Mouse (Mus musculus): ENCODE measurements around the gene Dgat2. TPM values are rescaled to one million over a fixed set of nuclear protein-coding genes. Genes with fewer than 3 reads are reported as not detected.
A peak's percentile ranks its signal among the peaks of the same experiment; 100 is the strongest.

Gene Dgat2
- polyA plus RNA-seq, 1 experiment = 234 TPM

DNA sequence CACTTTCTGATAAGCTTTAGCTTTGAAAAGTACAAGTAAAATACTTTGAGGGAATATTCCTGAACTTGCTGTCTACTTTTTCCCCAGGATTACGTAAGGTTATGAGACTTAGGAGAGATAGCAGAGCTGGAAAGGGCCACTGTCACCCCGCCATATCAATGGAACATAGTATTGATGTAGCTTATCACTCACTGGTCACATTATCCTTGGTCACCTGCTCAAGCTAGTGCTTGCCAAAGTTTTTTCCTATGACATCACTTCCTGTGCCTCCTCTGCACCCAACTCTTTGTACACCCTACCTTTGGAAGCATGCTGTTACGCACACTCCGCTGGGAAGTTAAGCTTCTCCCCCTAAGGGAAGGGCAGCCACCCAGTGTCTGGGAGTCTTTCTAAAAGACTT, 26.2 kb upstream of the Dgat2 start:
- H3K36me3 ChIP-seq (ENCODE audit: control insufficient read depth, insufficient read depth, low read length) = no peaks in the 10 kb centered on the region
- no peak overlapping the region for H3K27ac ChIP-seq (ENCODE audit: insufficient read depth, low read depth, low read length)
- H3K4me3 ChIP-seq (ENCODE audit: low read depth, low read length) = no peak overlapping the region
- 57% methylated on average over 4 of the region's 4 CpGs for WGBS
- H3K27me3 ChIP-seq (ENCODE audit: control insufficient read depth, insufficient read depth, low read length) = no peaks in the 10 kb centered on the region
- H3K4me1 ChIP-seq (ENCODE audit: control insufficient read depth, insufficient read depth, insufficient read length, low read length) = peaks cover 1% of the 10 kb centered on the region; the same call in 1 of the 2 replicates
- TF ChIP-seq CTCF (IDR thresholded peaks at IDR 0.05; ENCODE audit: extremely low read depth, insufficient read length, insufficient replicate concordance, low read depth, low read length) (no peak), POLR2A (IDR thresholded peaks at IDR 0.05; ENCODE audit: low read depth, low read length) (no peak)

DNA sequence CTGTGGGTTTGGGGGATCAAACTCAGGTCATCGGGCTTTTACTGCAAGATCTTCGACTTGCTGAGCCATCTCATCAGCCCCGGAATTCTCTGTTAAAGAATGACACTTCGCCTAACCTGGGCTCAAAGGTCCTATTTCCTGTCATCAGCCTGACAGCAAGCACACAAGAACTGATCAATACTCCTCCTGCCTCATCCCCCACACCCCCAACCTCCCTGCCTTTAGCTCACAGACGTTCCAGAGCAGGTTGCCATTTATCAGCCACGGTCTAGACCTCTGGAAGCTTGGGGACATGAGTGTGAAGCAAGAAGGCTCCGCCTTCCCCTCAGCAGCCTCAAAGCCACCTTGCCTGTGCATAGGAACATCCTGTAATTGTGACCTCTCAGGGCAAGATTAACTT, 23.8 kb upstream of the Dgat2 start:
- Histone ChIP-seq H3K27ac (ENCODE audit: insufficient read depth, low read depth, low read length) (peak overlapping the region; percentile 46; the same call in 1 of the 2 replicates), H3K36me3 (ENCODE audit: control insufficient read depth, insufficient read depth, low read length) (no peaks in the 10 kb centered on the region), H3K4me3 (ENCODE audit: low read depth, low read length) (no peak overlapping the region), H3K27me3 (ENCODE audit: control insufficient read depth, insufficient read depth, low read length) (no peaks in the 10 kb centered on the region), H3K4me1 (ENCODE audit: control insufficient read depth, insufficient read depth, insufficient read length, low read length) (peaks cover 2% of the 10 kb centered on the region; the same call in 1 of the 2 replicates)
- TF ChIP-seq POLR2A (IDR thresholded peaks at IDR 0.05; ENCODE audit: low read depth, low read length) (no peak), CTCF (IDR thresholded peaks at IDR 0.05; ENCODE audit: extremely low read depth, insufficient read length, insufficient replicate concordance, low read depth, low read length) (no peak)
- WGBS = 60% methylated on average over 7 of the region's 7 CpGs

DNA sequence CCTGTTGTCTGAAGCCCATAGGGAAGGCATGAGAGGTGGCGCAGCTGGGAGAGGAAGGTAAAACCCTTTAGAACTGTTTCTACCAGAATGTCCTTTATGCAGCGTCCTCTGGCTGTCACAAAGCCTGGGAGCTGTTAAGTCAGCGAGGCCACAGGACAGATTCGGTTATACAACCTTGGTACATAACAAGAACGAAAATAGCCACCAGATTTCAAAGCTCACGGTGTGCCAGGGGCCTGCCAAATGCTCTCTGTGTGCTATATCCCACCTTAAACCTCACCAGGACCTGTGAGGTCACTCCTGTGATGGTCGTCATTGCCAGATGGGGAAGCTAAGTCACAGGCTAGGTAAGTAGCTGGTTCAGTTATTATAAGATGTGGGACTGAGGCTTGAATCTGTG, 19.6 kb upstream of the Dgat2 start:
- Histone ChIP-seq H3K4me1 (ENCODE audit: control insufficient read depth, insufficient read depth, insufficient read length, low read length) (peaks cover 10% of the 10 kb centered on the region; the same call in 1 of the 2 replicates), H3K27me3 (ENCODE audit: control insufficient read depth, insufficient read depth, low read length) (no peaks in the 10 kb centered on the region), H3K4me3 (ENCODE audit: low read depth, low read length) (no peak overlapping the region), H3K36me3 (ENCODE audit: control insufficient read depth, insufficient read depth, low read length) (no peaks in the 10 kb centered on the region), H3K27ac (ENCODE audit: insufficient read depth, low read depth, low read length) (no peak overlapping the region)
- no peak for TF ChIP-seq CTCF (IDR thresholded peaks at IDR 0.05; ENCODE audit: extremely low read depth, insufficient read length, insufficient replicate concordance, low read depth, low read length)
- no peak for TF ChIP-seq POLR2A (IDR thresholded peaks at IDR 0.05; ENCODE audit: low read depth, low read length)
- 84% methylated on average over 7 of the region's 7 CpGs for WGBS

DNA sequence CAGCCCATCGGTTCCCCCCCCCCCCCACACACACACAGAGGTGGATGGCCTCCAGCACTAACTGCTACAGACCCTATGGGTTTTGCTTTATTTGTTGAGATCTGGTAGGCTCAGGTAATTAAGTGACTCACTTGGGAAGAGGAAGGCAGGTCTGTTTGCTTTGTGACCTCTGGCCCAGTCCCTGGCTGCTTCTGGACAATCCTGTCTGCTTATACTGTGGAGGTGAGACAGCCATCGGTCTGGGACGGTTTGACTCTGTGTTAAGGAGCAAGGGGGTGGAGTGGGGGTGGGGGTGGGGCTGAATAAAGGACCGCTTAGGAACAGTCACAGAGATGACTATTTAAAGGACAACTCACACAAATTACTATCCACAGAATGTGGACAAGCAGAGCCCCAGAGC, 17.8 kb upstream of the Dgat2 start:
- TF ChIP-seq POLR2A (IDR thresholded peaks at IDR 0.05; ENCODE audit: low read depth, low read length) (no peak), CTCF (IDR thresholded peaks at IDR 0.05; ENCODE audit: extremely low read depth, insufficient read length, insufficient replicate concordance, low read depth, low read length) (no peak)
- Histone ChIP-seq H3K4me3 (ENCODE audit: low read depth, low read length) (no peak overlapping the region), H3K27ac (ENCODE audit: insufficient read depth, low read depth, low read length) (no peak overlapping the region), H3K36me3 (ENCODE audit: control insufficient read depth, insufficient read depth, low read length) (no peaks in the 10 kb centered on the region), H3K4me1 (ENCODE audit: control insufficient read depth, insufficient read depth, insufficient read length, low read length) (peaks cover 10% of the 10 kb centered on the region; the same call in 1 of the 2 replicates), H3K27me3 (ENCODE audit: control insufficient read depth, insufficient read depth, low read length) (no peaks in the 10 kb centered on the region)
- WGBS = 31% methylated on average over 4 of the region's 4 CpGs

DNA sequence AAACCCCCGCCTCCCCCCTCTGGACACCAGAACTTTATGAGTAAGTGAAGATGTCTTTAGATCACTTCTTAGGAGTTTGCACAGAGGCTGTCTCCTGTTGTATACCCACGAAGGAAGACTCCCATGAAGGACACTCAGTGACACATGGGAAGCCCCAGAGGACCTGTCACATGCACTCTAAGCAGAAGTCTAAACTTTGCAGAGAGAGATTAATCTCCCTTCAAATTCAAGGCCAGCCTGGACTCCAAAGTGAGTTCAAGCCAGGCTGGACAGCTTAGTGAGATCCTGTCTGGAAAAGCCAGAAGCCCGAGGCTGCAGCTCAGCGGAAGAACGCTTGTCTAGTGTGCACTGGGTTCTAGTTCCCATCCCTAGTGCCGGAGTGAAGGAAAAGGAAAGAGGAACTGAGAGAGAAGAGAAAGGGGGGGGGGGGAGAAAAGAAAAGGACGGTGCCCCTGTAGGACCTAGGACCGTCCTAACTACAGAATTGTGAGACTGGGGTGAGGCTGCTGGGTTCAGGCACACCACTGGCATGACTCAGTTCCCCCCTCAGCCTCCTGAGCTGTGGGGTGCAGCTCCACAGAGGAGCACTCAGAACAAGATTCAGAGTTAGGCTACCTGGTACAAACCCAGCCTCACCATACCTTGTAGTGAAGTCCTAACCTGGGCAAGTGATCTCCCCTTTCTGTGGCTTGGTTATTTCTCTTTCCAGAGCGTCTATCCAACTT, 17.1 kb upstream of the Dgat2 start:
- no peaks in the 10 kb centered on the region for H3K36me3 ChIP-seq (ENCODE audit: control insufficient read depth, insufficient read depth, low read length)
- H3K27me3 ChIP-seq (ENCODE audit: control insufficient read depth, insufficient read depth, low read length) = no peaks in the 10 kb centered on the region
- 74% methylated on average over 9 of the region's 9 CpGs for WGBS
- no peak overlapping the region for H3K27ac ChIP-seq (ENCODE audit: insufficient read depth, low read depth, low read length)
- no peak overlapping the region for H3K4me3 ChIP-seq (ENCODE audit: low read depth, low read length)
- TF ChIP-seq POLR2A (IDR thresholded peaks at IDR 0.05; ENCODE audit: low read depth, low read length) = no peak
- no peak for TF ChIP-seq CTCF (IDR thresholded peaks at IDR 0.05; ENCODE audit: extremely low read depth, insufficient read length, insufficient replicate concordance, low read depth, low read length)
- peaks cover 10% of the 10 kb centered on the region; the same call in 1 of the 2 replicates for H3K4me1 ChIP-seq (ENCODE audit: control insufficient read depth, insufficient read depth, insufficient read length, low read length)

DNA sequence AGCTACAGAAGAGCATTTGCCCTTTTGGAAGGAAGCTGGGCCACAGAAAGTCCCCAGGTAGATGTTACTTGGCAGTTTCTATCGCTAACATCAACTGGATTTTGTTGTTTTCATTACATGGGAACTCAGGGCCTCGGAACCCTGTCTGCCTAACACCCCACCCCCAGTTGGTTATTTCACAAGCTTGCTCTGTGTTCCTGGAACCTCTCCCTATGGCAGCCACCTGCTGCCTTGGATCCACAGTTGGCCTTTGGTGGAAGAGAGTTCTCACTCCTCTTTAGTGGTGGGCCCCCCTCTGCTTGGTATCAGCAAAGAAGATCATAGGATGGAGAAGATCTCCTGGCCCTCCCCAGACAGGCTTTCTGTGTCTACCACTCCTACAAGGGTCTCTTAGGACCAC, 16.3 kb upstream of the Dgat2 start:
- 90% methylated on average over 2 of the region's 2 CpGs for WGBS
- H3K4me1 ChIP-seq (ENCODE audit: control insufficient read depth, insufficient read depth, insufficient read length, low read length) = peaks cover 10% of the 10 kb centered on the region; the same call in 1 of the 2 replicates
- TF ChIP-seq POLR2A (IDR thresholded peaks at IDR 0.05; ENCODE audit: low read depth, low read length) (no peak), CTCF (IDR thresholded peaks at IDR 0.05; ENCODE audit: extremely low read depth, insufficient read length, insufficient replicate concordance, low read depth, low read length) (no peak)
- H3K4me3 ChIP-seq (ENCODE audit: low read depth, low read length) = no peak overlapping the region
- no peak overlapping the region for H3K27ac ChIP-seq (ENCODE audit: insufficient read depth, low read depth, low read length)
- no peaks in the 10 kb centered on the region for H3K27me3 ChIP-seq (ENCODE audit: control insufficient read depth, insufficient read depth, low read length)
- H3K36me3 ChIP-seq (ENCODE audit: control insufficient read depth, insufficient read depth, low read length) = no peaks in the 10 kb centered on the region

DNA sequence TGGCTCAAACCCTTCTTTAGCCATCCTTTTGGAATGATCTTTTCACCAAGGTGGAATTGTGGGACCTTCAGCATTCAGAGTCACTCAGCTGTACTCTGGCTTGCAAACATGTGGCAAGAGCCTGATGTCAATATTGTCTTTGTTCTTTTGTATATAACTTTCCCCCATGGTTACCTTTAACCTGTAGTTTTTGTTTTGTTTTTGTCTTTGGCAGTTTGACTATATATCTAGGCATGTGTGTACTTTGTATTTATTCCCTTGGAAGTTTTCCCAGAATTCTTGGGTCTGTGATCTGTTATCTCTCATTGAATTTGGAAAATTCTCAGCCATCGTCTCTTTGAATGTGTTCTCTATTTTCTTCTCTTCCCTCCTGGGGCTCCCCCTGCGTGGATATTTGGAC, 12.0 kb upstream of the Dgat2 start:
- 28% methylated on average over 2 of the region's 2 CpGs for WGBS
- no peaks in the 10 kb centered on the region for H3K27me3 ChIP-seq (ENCODE audit: control insufficient read depth, insufficient read depth, low read length)

More for the DNA sequence above, 12.0 kb upstream of the Dgat2 start:
- Histone ChIP-seq H3K36me3 (ENCODE audit: control insufficient read depth, insufficient read depth, low read length) (no peaks in the 10 kb centered on the region), H3K27ac (ENCODE audit: insufficient read depth, low read depth, low read length) (no peak overlapping the region), H3K4me3 (ENCODE audit: low read depth, low read length) (no peak overlapping the region), H3K4me1 (ENCODE audit: control insufficient read depth, insufficient read depth, insufficient read length, low read length) (no peaks in the 10 kb centered on the region)
- TF ChIP-seq POLR2A (IDR thresholded peaks at IDR 0.05; ENCODE audit: low read depth, low read length) = no peak
- TF ChIP-seq CTCF (IDR thresholded peaks at IDR 0.05; ENCODE audit: extremely low read depth, insufficient read length, insufficient replicate concordance, low read depth, low read length) = no peak

Data from small intestine, adult 2 months (tissue).